Mouse (Mus musculus) retina, embryonic 14.5 days (tissue): ENCODE data around the gene Drap1.
"Not testable (repeated sequence)": the region's sequence is repeated elsewhere in the genome, so short reads cannot be mapped to it uniquely, and the experiment has no call there.

Experiments
- DNase-seq: peaks from one replicate; pipeline ENCODE4 v3.0.0-alpha.2; 2015; ENCODE audit warnings: low spot score

The Drap1 gene

GRCm38 (mm10) chr19:5419630-5420029, 5.1 kb downstream of the Drap1 start:
- no peak for DNase-seq

- no peak for DNase-seq
Observed at GRCm38 (mm10) chr19:5418750-5419466, 5.9 kb downstream of the Drap1 start.

GRCm38 (mm10) chr19:5414534-5414957, 10.2 kb downstream of the Drap1 start:
- DNase-seq = no peak

DNA sequence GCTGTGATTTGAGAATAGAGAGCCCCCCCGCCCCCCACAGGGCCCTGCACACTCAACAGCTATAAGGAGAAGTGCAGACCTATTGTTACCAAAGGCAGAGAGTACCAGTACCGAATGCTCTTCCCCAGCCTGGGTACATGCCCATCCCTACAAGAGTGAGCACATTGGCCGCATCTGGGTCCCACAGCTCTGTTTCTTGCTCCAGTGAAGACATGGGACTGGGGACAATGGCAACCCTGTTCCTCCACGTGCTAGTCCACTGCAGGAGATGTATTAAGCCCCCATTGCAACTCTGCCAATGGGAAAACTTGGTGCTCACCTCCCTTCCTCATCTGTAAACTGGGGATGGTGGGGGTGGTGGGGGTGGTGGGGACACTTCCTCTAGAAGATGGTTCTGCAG, 10.9 kb downstream of the Drap1 start:
- DNase-seq = no peak

DNA sequence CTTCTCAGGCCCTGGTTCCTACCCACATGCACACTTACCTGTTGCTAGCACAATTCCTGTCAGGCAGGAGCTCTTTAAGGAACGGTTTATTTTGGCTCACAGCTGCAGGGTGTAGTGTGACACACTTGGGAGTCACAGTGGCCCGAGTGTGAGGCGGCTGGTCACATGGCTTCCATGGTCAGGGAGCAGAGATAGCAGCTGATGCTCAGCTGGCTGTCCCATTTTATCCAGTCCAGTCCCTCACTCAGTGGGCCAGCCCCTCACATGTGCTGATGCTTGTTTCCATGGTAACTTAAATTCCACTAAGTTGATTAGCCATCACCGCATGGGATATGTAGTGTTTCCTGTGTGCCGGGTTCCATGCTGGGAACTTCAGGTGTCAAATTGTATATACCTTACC, 12.8 kb downstream of the Drap1 start:
- DNase-seq = no peak

DNA sequence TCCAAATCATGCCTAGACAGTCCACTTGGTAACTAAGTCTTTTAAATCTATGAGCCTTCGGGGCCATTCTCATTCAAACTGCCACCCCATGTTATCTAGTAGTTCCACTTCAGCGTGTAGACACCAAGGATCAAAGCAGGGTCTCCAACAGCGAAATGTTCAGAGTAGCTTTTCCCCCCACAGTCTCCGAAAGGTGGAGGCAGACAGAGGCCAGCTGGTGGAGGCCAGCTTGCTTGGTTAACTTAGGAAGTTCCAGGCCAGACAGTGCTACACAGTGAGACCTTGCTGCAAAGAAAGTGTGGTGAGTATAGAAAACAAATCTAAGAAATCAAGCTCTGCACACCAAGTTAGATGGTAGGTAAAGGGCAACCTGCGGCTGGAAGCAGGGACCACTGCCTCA, 14.1 kb downstream of the Drap1 start:
- DNase-seq = no peak

DNA sequence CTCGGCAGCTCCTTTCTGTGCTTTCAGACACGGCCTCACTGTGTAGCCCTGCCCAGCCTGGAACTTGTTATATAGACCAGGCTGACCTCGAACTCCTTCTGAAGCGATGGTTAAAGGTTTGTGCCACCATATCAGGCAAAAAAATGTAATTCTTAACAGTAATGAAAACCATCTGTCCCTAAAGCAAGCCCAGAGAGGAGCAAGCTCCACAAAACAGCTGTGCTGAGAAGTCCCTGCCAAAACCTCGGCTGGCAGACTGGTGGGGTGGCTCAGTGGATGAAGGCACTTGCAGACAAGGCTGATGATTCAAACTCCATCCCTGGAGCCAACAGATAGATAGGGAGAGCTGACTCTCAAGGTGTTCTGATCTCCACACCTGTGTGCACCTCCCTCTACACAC, 15.7 kb downstream of the Drap1 start:
- DNase-seq = no peak

GRCm38 (mm10) chr19:5408057-5409001, 16.4 kb downstream of the Drap1 start:
- no peak for DNase-seq

- no peak for DNase-seq
Observed at GRCm38 (mm10) chr19:5407133-5407532, 17.6 kb downstream of the Drap1 start.

DNA sequence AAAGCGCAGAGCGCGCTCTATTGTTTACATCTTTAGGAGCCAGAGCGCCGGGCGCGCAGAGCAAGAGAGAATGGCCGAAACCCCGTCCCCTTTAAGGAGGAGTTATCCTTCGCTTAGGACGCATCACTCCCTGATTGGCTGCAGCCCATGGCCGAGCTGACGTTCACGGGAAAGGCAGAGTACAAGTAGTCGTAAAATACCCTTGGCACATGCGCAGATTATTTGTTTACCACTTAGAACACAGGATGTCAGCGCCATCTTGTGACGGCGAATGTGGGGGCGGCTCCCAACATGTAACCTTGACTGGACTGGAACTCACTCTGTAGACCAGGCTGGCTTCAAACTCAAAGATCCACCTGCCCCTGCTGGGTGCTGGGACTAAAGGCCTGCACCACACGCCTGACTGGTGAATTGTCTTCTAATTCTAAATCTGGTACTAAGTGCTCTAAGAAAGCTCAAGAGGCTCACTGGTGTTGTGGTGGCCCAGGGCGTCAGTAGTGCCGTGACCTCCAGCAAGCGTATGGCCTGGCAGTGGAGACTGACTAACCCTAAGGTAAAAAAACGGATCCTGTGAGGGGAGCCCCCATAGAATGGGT, 18.1 kb downstream of the Drap1 start:
- not testable (repeated sequence) for DNase-seq

DNA sequence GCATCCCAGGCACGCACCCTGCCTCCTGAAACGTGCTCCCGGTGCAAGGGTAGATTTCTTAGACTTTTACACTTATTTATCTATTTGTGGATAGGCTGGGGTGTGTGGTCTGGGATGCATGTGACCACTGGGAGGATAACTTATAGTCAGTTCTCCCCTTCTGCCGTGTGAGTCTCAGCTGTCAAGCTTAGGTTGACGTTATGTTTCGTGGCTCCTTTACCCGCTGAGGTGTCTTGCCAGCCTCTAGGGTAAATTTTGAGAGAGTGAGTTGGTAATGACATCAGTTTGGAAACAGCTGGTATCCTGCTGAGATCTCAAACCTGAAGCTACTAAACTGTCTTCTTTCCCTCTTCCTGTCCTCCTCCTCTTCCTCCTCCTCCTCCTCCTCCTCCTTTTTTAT, 18.9 kb downstream of the Drap1 start:
- DNase-seq = no peak

- no peak for DNase-seq
Observed at GRCm38 (mm10) chr19:5402293-5402692, 22.5 kb downstream of the Drap1 start, which contains the start of gene Tsga10ip. Gene Tsga10ip (minus strand): TSS chr19:5402526.

GRCm38 (mm10) chr19:5401073-5401472, 23.7 kb downstream of the Drap1 start:
- DNase-seq = not testable (repeated sequence)

DNA sequence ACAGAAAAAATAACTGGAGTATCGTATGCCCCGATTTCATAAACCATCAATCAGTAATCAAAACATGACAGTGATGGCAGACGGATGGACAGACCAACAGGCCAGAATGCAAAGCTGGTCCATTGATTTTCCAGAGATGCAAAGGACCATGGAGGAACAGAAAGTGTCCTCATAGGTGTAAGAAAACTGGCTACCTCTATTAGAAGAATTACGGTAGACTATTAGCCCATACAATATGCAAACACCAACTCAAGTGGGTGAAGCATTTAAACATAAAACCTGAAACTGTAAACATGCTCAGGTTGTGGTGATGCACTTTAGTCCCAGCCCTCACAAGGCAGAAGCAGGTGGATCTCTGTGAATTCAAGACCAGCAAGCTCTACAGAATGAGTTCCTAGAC, 29.4 kb downstream of the Drap1 start:
- peak; percentile 34 for DNase-seq

DNA sequence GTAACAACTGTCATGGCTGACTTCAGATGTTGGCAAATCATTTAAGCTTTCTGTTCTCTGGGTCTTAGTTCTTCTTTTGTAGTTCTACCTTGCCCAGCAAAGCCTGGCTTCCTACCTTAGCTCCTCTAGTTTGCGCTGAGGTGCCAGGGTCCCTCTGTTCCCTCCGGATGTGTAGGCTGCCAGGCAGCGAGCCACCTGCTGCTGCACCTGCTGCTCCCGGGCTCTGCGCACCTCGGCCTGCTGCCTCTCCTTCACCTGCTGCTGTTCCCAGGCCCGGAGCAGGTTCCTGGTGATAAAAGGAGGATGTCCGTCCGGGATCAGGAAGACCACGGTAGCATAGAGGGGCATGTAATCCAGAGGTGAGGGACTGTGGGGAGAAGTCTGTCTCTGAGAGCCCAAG, 30.6 kb downstream of the Drap1 start:
- DNase-seq = no peak

GRCm38 (mm10) chr19:5392892-5393291, 31.9 kb downstream of the Drap1 start:
- DNase-seq = no peak

DNA sequence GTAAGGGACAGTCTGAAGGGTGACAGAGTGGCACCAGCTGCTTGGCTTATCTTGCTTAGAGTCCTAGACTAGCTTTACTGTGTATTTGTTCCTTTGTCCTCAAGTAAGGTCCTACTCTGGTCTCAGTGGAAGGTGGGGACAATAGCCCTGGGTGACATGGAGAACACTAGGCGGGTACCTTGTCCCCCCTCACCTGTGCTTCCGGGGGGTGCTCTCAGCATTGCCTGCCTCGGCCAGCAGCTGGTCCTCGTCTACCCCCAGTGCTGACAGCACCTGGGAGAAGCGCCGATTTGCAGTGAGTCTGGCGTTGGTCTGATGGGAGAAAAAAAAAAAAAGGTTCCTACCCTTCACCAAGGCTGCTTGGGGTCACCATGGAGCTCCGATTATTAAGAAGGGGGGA, 34.4 kb downstream of the Drap1 start:
- DNase-seq = no peak

GRCm38 (mm10) chr19:5389647-5390046, 35.1 kb downstream of the Drap1 start:
- no peak for DNase-seq

GRCm38 (mm10) chr19:5388588-5389242, 36.1 kb downstream of the Drap1 start, which contains the start of gene Sart1:
Gene Sart1 (minus strand): TSS chr19:5388703.
- peak; percentile 98 for DNase-seq

- peak; percentile 33 for DNase-seq
Observed at GRCm38 (mm10) chr19:5388011-5388441, 36.8 kb downstream of the Drap1 start.

- DNase-seq = no peak
Observed at GRCm38 (mm10) chr19:5384715-5385114, 40.1 kb downstream of the Drap1 start.

- DNase-seq = no peak
Observed at GRCm38 (mm10) chr19:5383326-5383725, 41.5 kb downstream of the Drap1 start.
